Comparison of ENCODE assay signal across 28 mouse cellular contexts in genomic region chr5:147456491-147456890, GRCm38 (mm10). TPM values are rescaled to one million over a fixed set of nuclear protein-coding genes. Genes with fewer than 3 reads are reported as not detected.
DNase-seq lines count a peak whose midpoint lies in the region; ATAC-seq and TF ChIP-seq lines count a peak whose summit lies in the region.
"Had no signal": no experiment of that assay in that cellular context is flagged by ENCODE, and none has a peak within 500 bp of the region (broad histone marks: within the 10 kb centered on the region; RNA-seq: fewer than 3 reads in every experiment).

No protein-coding gene starts in this region.

- H3K27me3 ChIP-seq in splenic B cell, adult 2 months (ENCODE audit: control insufficient read depth, insufficient read depth, low read length, poor library complexity, severe bottlenecking), result no peaks in the 10 kb centered on the region
- H3K27me3 ChIP-seq in embryonic facial prominence, embryonic 10.5 days (replicated peaks; ENCODE audit: low read depth, poor library complexity, severe bottlenecking), result no peaks in the 10 kb centered on the region
- H3K27me3 ChIP-seq: embryonic facial prominence, embryonic 12.5 days; heart, embryonic 15.5 days; hindbrain, embryonic 12.5 days; midbrain, embryonic 15.5 days had no signal

- ATAC-seq in monocyte, adult 5-6 weeks (replicated peaks; ENCODE audit: insufficient number of reproducible peaks, low FRiP score, low TSS enrichment, poor library complexity, severe bottlenecking), result no peak
- ATAC-seq: forebrain, embryonic 14.5 days; hindbrain, postnatal 0 days; intestine, embryonic 16.5 days; midbrain, embryonic 15.5 days had no signal

- peak; percentile 41 for DNase-seq in lung, postnatal 36 days
- DNase-seq in lung, adult 2 months, result no peak
- peak; percentile 72 to 73 for DNase-seq in kidney, adult 8-10 months
- peak; percentile 68 for DNase-seq in kidney, postnatal 10 days
- DNase-seq in splenic B cell, adult 2 months (ENCODE audit: low read depth, low spot score), result peak; percentile 39
- no peak for DNase-seq in embryonic facial prominence, embryonic 10.5 days (ENCODE audit: low spot score)
- DNase-seq in thymus, postnatal 36 days, result no peak
- DNase-seq: adrenal gland, postnatal 10 days; B cell, adult 2 months; cerebellum, adult 9-10 months; cerebellum, postnatal 36 days; gastrocnemius, postnatal 14 days; heart, adult 11 months; left cerebral cortex, postnatal 4 days; lung, embryonic 14.5 days; right cerebral cortex, postnatal 4 days; thymus, adult 2 months had no signal

- 60% methylated on average over 4 of the region's 4 CpGs for WGBS in lung, adult 2 months
- WGBS in embryonic facial prominence, embryonic 10.5 days, result 93% methylated on average over 4 of the region's 4 CpGs

- H3K27ac ChIP-seq in embryonic facial prominence, embryonic 10.5 days (replicated peaks), result no peak overlapping the region
- H3K27ac ChIP-seq: embryonic facial prominence, embryonic 12.5 days; heart, embryonic 10.5 days; heart, embryonic 15.5 days; hindbrain, embryonic 12.5 days; hindbrain, postnatal 0 days; layer of hippocampus, adult 2 months; liver, embryonic 14.5 days; midbrain, embryonic 15.5 days had no signal

- no peak for TF ChIP-seq CTCF in lung, adult 2 months (IDR thresholded peaks at IDR 0.05; ENCODE audit: insufficient read depth, low read length)

- no peak for TF ChIP-seq POLR2A in lung, adult 2 months (IDR thresholded peaks at IDR 0.05; ENCODE audit: borderline replicate concordance, extremely low read depth, low read depth, low read length)

- peaks cover 6% of the 10 kb centered on the region; the same call in 1 of the 2 replicates for H3K4me1 ChIP-seq in lung, adult 2 months (ENCODE audit: control insufficient read depth, insufficient read depth, low read length)
- no peaks in the 10 kb centered on the region for H3K4me1 ChIP-seq in embryonic facial prominence, embryonic 10.5 days
- H3K4me1 ChIP-seq: hindbrain, embryonic 12.5 days; midbrain, embryonic 15.5 days had no signal

- H3K36me3 ChIP-seq in splenic B cell, adult 2 months (ENCODE audit: control insufficient read depth, insufficient read depth, low read length, poor library complexity, severe bottlenecking), result peaks cover 10% of the 10 kb centered on the region; the same call in 1 of the 2 replicates
- peaks cover 54% of the 10 kb centered on the region for H3K36me3 ChIP-seq in embryonic facial prominence, embryonic 10.5 days (replicated peaks)
- H3K36me3 ChIP-seq: midbrain, embryonic 15.5 days had no signal

- H3K9me3 ChIP-seq in embryonic facial prominence, embryonic 10.5 days, result no peaks in the 10 kb centered on the region
- H3K9me3 ChIP-seq: embryonic facial prominence, embryonic 12.5 days; heart, embryonic 10.5 days; heart, embryonic 15.5 days; hindbrain, embryonic 12.5 days; midbrain, embryonic 15.5 days had no signal

- H3K4me3 ChIP-seq in lung, adult 2 months (replicated peaks; ENCODE audit: extremely low read depth, low read depth, low read length), result no peak overlapping the region
- no peak overlapping the region for H3K4me3 ChIP-seq in embryonic facial prominence, embryonic 10.5 days
- H3K4me3 ChIP-seq: embryonic facial prominence, embryonic 12.5 days; heart, embryonic 10.5 days; heart, embryonic 15.5 days; hindbrain, embryonic 12.5 days; layer of hippocampus, adult 2 months; midbrain, embryonic 15.5 days had no signal

RNA-seq across cellular contexts. Expression of gene Pan3, which starts 26.5 kb away (rescaled TPM):
- polyA plus RNA-seq in lung, adult 2 months (2012; rRNA removed), result 23.7 and 38.0 TPM in 2 replicates
- 59.7 and 60.9 TPM in 2 replicates for polyA plus RNA-seq in embryonic facial prominence, embryonic 10.5 days (2016; fragmentation: Nextera tagmentation; extraction: Ambion mirVana)
- 167 to 270 TPM (median 183 TPM) in 3 replicates for total RNA-seq in monocyte, adult 5-6 weeks (2017)

RNA-seq across cellular contexts. Expression of gene Flt3, which starts 56.2 kb away (rescaled TPM):
- 1.4 and 1.7 TPM in 2 replicates for polyA plus RNA-seq in lung, adult 2 months (2012; rRNA removed)
- 0.06 and 0.09 TPM in 2 replicates for polyA plus RNA-seq in embryonic facial prominence, embryonic 10.5 days (2016; fragmentation: Nextera tagmentation; extraction: Ambion mirVana)
- 1.7 to 3.9 TPM (median 3.2 TPM) in 3 replicates for total RNA-seq in monocyte, adult 5-6 weeks (2017)
- total RNA-seq: gastrocnemius, postnatal 14 days had no signal
- polyA plus RNA-seq: heart, embryonic 10.5 days had no signal

Comparison
In these comparisons a context has a peak if more than half of its experiments do, and no peak if none do; other contexts are left out.
1. DNase-seq: peak in lung, postnatal 36 days (single experiment), kidney, adult 8-10 months (2 of 2), kidney, postnatal 10 days (single experiment) and splenic B cell, adult 2 months (single experiment); none in lung, adult 2 months (single experiment), embryonic facial prominence, embryonic 10.5 days (single experiment) and thymus, postnatal 36 days (0 of 2).